Mouse (Mus musculus): ENCODE results near the gene Olfr93. TPM values are rescaled to one million over a fixed set of nuclear protein-coding genes. Genes with fewer than 3 reads are reported as not detected.

The Olfr93 gene
- not detected in 2 replicates for polyA plus RNA-seq (2014; fragmentation: Nextera tagmentation; extraction: Ambion mirVana)

DNA sequence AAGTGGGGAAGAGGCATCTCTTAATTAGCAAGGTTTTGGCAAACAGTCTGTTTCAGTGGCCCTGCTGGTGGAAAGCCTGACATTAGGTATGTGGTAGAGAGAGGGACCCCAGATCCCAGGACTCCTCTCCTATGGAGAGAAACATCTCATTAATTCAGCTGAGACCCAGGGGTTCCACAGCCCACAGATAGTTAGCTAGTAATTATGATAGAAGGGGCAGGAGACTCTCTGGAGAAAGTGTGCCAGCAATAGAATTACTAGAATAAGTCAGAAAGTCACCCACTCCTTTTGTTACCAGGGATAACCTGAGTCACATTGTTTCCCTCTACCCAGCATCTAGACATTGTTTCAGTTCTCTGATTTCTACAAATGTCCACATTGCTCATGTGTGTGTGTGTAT is at the start of gene Olfr93:
Gene Olfr93, minus strand, starts transcription at position 101 of the 400 bp plus-strand sequence.
- Histone ChIP-seq H3K9ac (ENCODE audit: low read length) (no peak within 1 kb of the TSS), H3K4me3 (ENCODE audit: low read depth, low read length) (no peak within 1 kb of the TSS), H3K27me3 (ENCODE audit: control insufficient read depth, insufficient read depth, low read length) (no peaks in the 10 kb centered on the region), H3K36me3 (ENCODE audit: control insufficient read depth, insufficient read depth, low read length) (no peaks in the 10 kb centered on the region), H3K9me3 (ENCODE audit: control insufficient read depth, low read length) (no peaks in the 10 kb centered on the region), H3K4me1 (replicated peaks; ENCODE audit: control insufficient read depth, insufficient read depth, low read length) (no peaks in the 10 kb centered on the region), H3K4me2 (ENCODE audit: low read depth, low read length, severe bottlenecking) (no peak within 1 kb of the TSS), H3K27ac (ENCODE audit: low read depth, low read length) (no peak within 1 kb of the TSS)
- no peak for DNase-seq (ENCODE audit: low spot score)
- ATAC-seq (replicated peaks; ENCODE audit: low FRiP score): no peak

DNA sequence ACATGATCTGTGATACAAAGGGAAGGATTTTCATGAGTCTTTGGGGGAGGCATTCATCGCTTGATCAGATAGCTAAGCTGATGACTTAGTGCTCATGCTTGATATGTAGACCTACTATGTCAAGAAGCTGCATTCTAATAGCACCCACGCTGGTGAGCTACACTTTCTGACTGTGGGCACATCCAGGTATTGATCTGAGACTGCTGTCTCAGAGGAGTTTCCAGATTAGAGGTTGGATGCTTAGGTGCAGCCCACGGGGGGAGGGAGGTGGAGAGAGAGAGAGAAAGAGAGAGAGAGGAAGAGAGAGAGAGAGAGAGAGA is 42.6 kb upstream of the Olfr93 start:
- H3K36me3 ChIP-seq (ENCODE audit: control insufficient read depth, insufficient read depth, low read length): no peaks in the 10 kb centered on the region
- H3K9ac ChIP-seq (ENCODE audit: low read length): no peak overlapping the region
- H3K4me3 ChIP-seq (ENCODE audit: low read depth, low read length): no peak overlapping the region
- H3K4me1 ChIP-seq (replicated peaks; ENCODE audit: control insufficient read depth, insufficient read depth, low read length): no peaks in the 10 kb centered on the region
- no peaks in the 10 kb centered on the region for H3K9me3 ChIP-seq (ENCODE audit: control insufficient read depth, low read length)
- no peak overlapping the region for H3K27ac ChIP-seq (ENCODE audit: low read depth, low read length)
- DNase-seq (ENCODE audit: low spot score): no peak
- WGBS: 30% methylated on average over 3 of the region's 3 CpGs
- no peak overlapping the region for H3K4me2 ChIP-seq (ENCODE audit: low read depth, low read length, severe bottlenecking)
- no peaks in the 10 kb centered on the region for H3K27me3 ChIP-seq (ENCODE audit: control insufficient read depth, insufficient read depth, low read length)
- peak; percentile 46 for ATAC-seq (replicated peaks; ENCODE audit: low FRiP score)

DNA sequence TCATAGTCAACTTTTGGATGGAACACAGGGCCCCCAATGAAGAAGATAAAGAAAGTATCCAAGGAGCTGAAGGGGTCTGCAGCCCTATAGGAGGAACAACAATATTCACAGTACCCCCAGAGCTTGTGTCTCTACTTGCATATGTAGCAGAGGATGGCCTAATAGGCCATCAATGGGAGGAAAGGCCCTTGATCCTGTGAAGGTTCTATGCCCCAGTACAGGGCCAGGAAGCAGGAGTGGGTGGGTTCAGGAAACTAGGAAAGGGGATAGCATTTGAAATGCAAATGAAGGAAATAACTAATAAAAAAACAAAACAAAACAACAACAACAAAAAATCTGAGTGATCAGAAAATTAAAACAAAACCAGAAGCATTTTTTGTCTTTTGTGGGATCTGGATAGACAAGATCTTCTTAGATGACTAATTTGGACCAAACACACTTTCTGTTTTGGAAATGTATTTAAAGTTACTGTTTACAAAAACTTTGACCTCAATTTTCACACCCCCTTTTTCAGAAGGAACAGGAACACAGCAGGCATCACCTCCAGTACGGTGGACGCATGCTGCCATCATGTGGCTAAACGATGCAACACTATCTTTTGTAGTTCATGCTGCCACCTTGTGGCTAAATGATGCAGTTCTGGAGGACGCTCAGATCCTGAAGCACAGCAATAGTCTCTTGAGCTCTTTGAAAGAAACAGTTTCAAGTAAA is 42.1 kb upstream of the Olfr93 start:
- Histone ChIP-seq H3K27ac (ENCODE audit: low read depth, low read length) (no peak overlapping the region), H3K9me3 (ENCODE audit: control insufficient read depth, low read length) (no peaks in the 10 kb centered on the region), H3K4me3 (ENCODE audit: low read depth, low read length) (no peak overlapping the region), H3K4me2 (ENCODE audit: low read depth, low read length, severe bottlenecking) (no peak overlapping the region), H3K36me3 (ENCODE audit: control insufficient read depth, insufficient read depth, low read length) (no peaks in the 10 kb centered on the region), H3K4me1 (replicated peaks; ENCODE audit: control insufficient read depth, insufficient read depth, low read length) (no peaks in the 10 kb centered on the region), H3K27me3 (ENCODE audit: control insufficient read depth, insufficient read depth, low read length) (0 out of 2 replicates have a peak, but pooled peaks cover under 1% of the 10 kb centered on the region), H3K9ac (ENCODE audit: low read length) (no peak overlapping the region)
- WGBS: under 1% methylated on average over 4 of the region's 4 CpGs
- DNase-seq (ENCODE audit: low spot score) (peak; percentile 85), ATAC-seq (replicated peaks; ENCODE audit: low FRiP score) (peak; percentile 79)

DNA sequence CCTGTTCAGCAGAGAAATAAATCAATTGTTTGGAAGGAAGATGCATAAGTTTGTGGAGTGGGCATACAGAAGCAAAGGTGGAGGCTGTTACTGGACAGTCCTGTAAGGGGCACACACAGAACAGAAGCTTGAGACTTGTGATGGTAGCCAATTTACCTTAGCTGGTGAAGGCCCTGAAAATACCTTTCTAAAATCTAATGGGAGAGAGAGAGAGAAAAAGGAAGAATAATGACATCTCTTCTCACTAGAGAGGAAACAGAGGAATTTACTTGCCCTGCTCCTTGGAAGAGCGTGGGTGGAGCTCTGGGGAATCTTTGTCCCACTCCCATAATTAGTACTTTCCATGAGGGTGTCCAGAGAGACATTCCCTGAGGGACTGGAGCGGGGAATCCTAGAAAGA is 39.6 kb upstream of the Olfr93 start, which contains the start of gene Olfr94:
Gene Olfr94, minus strand, starts transcription at position 101 of the 400 bp plus-strand sequence.
- H3K4me1 ChIP-seq (replicated peaks; ENCODE audit: control insufficient read depth, insufficient read depth, low read length): peaks cover 2% of the 10 kb centered on the region; the same call in 1 of the 2 replicates
- ATAC-seq (replicated peaks; ENCODE audit: low FRiP score) (no peak), DNase-seq (ENCODE audit: low spot score) (no peak)
- no peak within 1 kb of the TSS for H3K9ac ChIP-seq (ENCODE audit: low read length)
- 80% methylated on average over 2 of the region's 2 CpGs for WGBS
- H3K4me2 ChIP-seq (ENCODE audit: low read depth, low read length, severe bottlenecking): no peak within 1 kb of the TSS
- peaks cover 13% of the 10 kb centered on the region; the same call in 1 of the 2 replicates for H3K27me3 ChIP-seq (ENCODE audit: control insufficient read depth, insufficient read depth, low read length)
- H3K27ac ChIP-seq (ENCODE audit: low read depth, low read length): no peak within 1 kb of the TSS
- no peak within 1 kb of the TSS for H3K4me3 ChIP-seq (ENCODE audit: low read depth, low read length)
- H3K9me3 ChIP-seq (ENCODE audit: control insufficient read depth, low read length): no peaks in the 10 kb centered on the region
- no peaks in the 10 kb centered on the region for H3K36me3 ChIP-seq (ENCODE audit: control insufficient read depth, insufficient read depth, low read length)

- DNase-seq (ENCODE audit: low spot score) (peak; percentile 78), ATAC-seq (replicated peaks; ENCODE audit: low FRiP score) (peak; percentile 88)
- Histone ChIP-seq H3K9ac (ENCODE audit: low read length) (peak overlapping the region; percentile 56), H3K36me3 (ENCODE audit: control insufficient read depth, insufficient read depth, low read length) (no peaks in the 10 kb centered on the region), H3K9me3 (ENCODE audit: control insufficient read depth, low read length) (no peaks in the 10 kb centered on the region), H3K27ac (ENCODE audit: low read depth, low read length) (no peak overlapping the region), H3K27me3 (ENCODE audit: control insufficient read depth, insufficient read depth, low read length) (peaks cover 13% of the 10 kb centered on the region; the same call in 1 of the 2 replicates), H3K4me1 (replicated peaks; ENCODE audit: control insufficient read depth, insufficient read depth, low read length) (peaks cover 2% of the 10 kb centered on the region; the same call in 1 of the 2 replicates), H3K4me3 (ENCODE audit: low read depth, low read length) (peak overlapping the region; percentile 57), H3K4me2 (ENCODE audit: low read depth, low read length, severe bottlenecking) (peak overlapping the region; percentile 96)
- WGBS: under 1% methylated on average over 77 of the region's 77 CpGs
These were observed 35.8 kb upstream of the Olfr93 start for GRCm38 (mm10) chr17:37196845-37197724.

GRCm38 (mm10) chr17:37194782-37195181 is 33.5 kb upstream of the Olfr93 start:
- H3K27me3 ChIP-seq (ENCODE audit: control insufficient read depth, insufficient read depth, low read length): peaks cover 13% of the 10 kb centered on the region; the same call in 1 of the 2 replicates
- WGBS: 92% methylated on average over 5 of the region's 5 CpGs
- no peak overlapping the region for H3K27ac ChIP-seq (ENCODE audit: low read depth, low read length)
- no peak overlapping the region for H3K9ac ChIP-seq (ENCODE audit: low read length)
- H3K4me2 ChIP-seq (ENCODE audit: low read depth, low read length, severe bottlenecking): no peak overlapping the region
- H3K4me1 ChIP-seq (replicated peaks; ENCODE audit: control insufficient read depth, insufficient read depth, low read length): peaks cover 2% of the 10 kb centered on the region; the same call in 1 of the 2 replicates
- DNase-seq (ENCODE audit: low spot score) (no peak), ATAC-seq (replicated peaks; ENCODE audit: low FRiP score) (no peak)
- no peak overlapping the region for H3K4me3 ChIP-seq (ENCODE audit: low read depth, low read length)
- H3K9me3 ChIP-seq (ENCODE audit: control insufficient read depth, low read length): no peaks in the 10 kb centered on the region
- H3K36me3 ChIP-seq (ENCODE audit: control insufficient read depth, insufficient read depth, low read length): no peaks in the 10 kb centered on the region

DNA sequence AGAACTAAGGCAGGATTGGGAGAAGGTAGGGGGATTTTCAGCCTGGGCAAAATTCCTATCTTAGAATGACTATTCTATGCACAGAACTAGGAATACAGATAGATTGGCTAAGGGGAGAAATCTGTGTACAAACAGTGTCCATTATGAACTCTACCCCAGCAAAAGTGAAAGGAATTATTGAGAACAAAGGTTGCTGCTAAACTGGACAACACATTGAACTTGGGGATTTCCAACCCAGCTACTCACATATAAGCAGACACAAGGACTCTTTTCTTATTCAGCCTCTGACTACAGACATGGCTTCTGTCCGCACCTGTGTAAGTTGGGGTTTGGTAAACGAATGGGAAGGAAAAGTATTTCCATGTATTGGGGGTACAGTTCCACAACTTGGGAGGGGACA is 32.4 kb upstream of the Olfr93 start, which contains the start of gene Ubd:
Gene Ubd, plus strand, starts transcription at position 237 of the 400 bp plus-strand sequence.
- Histone ChIP-seq H3K9me3 (ENCODE audit: control insufficient read depth, low read length) (no peaks in the 10 kb centered on the region), H3K4me1 (replicated peaks; ENCODE audit: control insufficient read depth, insufficient read depth, low read length) (peaks cover 2% of the 10 kb centered on the region; the same call in 1 of the 2 replicates), H3K4me3 (ENCODE audit: low read depth, low read length) (no peak within 1 kb of the TSS), H3K4me2 (ENCODE audit: low read depth, low read length, severe bottlenecking) (no peak within 1 kb of the TSS), H3K36me3 (ENCODE audit: control insufficient read depth, insufficient read depth, low read length) (no peaks in the 10 kb centered on the region), H3K27me3 (ENCODE audit: control insufficient read depth, insufficient read depth, low read length) (peaks cover 13% of the 10 kb centered on the region; the same call in 1 of the 2 replicates), H3K9ac (ENCODE audit: low read length) (no peak within 1 kb of the TSS), H3K27ac (ENCODE audit: low read depth, low read length) (no peak within 1 kb of the TSS)
- no peak for DNase-seq (ENCODE audit: low spot score)
- 80% methylated on average over 2 of the region's 2 CpGs for WGBS
- ATAC-seq (replicated peaks; ENCODE audit: low FRiP score): no peak

GRCm38 (mm10) chr17:37193032-37193431 is 31.7 kb upstream of the Olfr93 start:
- Histone ChIP-seq H3K9ac (ENCODE audit: low read length) (no peak overlapping the region), H3K27ac (ENCODE audit: low read depth, low read length) (no peak overlapping the region), H3K4me2 (ENCODE audit: low read depth, low read length, severe bottlenecking) (no peak overlapping the region), H3K4me3 (ENCODE audit: low read depth, low read length) (no peak overlapping the region), H3K4me1 (replicated peaks; ENCODE audit: control insufficient read depth, insufficient read depth, low read length) (peaks cover 2% of the 10 kb centered on the region; the same call in 1 of the 2 replicates), H3K9me3 (ENCODE audit: control insufficient read depth, low read length) (no peaks in the 10 kb centered on the region), H3K27me3 (ENCODE audit: control insufficient read depth, insufficient read depth, low read length) (peaks cover 9% of the 10 kb centered on the region; the same call in 1 of the 2 replicates), H3K36me3 (ENCODE audit: control insufficient read depth, insufficient read depth, low read length) (no peaks in the 10 kb centered on the region)
- no peak for ATAC-seq (replicated peaks; ENCODE audit: low FRiP score)
- DNase-seq (ENCODE audit: low spot score): no peak

All from forebrain, embryonic 11.5 days (tissue).